Mouse (Mus musculus): ENCODE results near the gene Reps1. TPM values are rescaled to one million over a fixed set of nuclear protein-coding genes. Genes with fewer than 3 reads are reported as not detected.

Reps1 gene
- total and polyA plus RNA-seq, 3 experiments = 37.6 to 124 (median 45.8) TPM

DNA sequence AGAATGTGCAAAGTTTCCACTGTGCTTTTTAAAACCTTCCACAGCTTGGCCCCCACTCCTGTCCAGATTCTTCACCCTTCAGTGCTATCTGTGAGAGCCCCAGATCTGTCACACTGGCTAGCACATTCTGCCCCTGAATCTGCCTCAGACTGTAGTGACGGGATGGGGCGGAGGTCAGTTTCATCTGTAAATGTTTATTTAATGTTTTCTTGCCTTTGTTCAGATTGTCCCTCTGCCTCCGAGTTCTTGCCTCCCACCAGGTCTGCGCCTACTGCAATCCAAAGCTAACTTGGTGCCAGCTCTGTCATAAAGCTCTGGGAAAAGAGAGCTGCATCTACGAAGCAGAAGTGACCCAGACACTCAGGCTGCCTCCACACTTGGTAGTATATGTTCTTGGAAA lies 18.8 kb upstream of the Reps1 start:
- ATAC-seq (ENCODE audit: extremely low read depth, insufficient number of reproducible peaks, low FRiP score, poor library complexity, severe bottlenecking) = no peak
- Histone ChIP-seq H3K27me3 (ENCODE audit: insufficient read depth, low read length) (peaks cover 24% of the 10 kb centered on the region), H3K36me3 (replicated peaks) (no peaks in the 10 kb centered on the region), H3K4me1 (ENCODE audit: insufficient read depth, low read depth, low read length) (no peaks in the 10 kb centered on the region), H3K4me3 (ENCODE audit: low read depth, low read length) (no peak overlapping the region), H3K9me3 (replicated peaks) (no peaks in the 10 kb centered on the region)
- TF ChIP-seq TAL1 (conservative IDR thresholded peaks at IDR 0.05; ENCODE audit: low read depth, low read length) = no peak
- no peak for TF ChIP-seq CTCF (IDR thresholded peaks at IDR 0.05; ENCODE audit: low read depth, low read length)
- TF ChIP-seq POLR2AphosphoS5 (IDR thresholded peaks at IDR 0.05; ENCODE audit: insufficient replicate concordance, low read depth, low read length) = no peak
- TF ChIP-seq GATA1 (IDR thresholded peaks at IDR 0.05; ENCODE audit: borderline replicate concordance, low read length) = no peak
- TF ChIP-seq GATA2 (IDR thresholded peaks at IDR 0.05; ENCODE audit: borderline replicate concordance, low read depth, low read length) = no peak
- DNase-seq (ENCODE audit: low spot score) = no peak

DNA sequence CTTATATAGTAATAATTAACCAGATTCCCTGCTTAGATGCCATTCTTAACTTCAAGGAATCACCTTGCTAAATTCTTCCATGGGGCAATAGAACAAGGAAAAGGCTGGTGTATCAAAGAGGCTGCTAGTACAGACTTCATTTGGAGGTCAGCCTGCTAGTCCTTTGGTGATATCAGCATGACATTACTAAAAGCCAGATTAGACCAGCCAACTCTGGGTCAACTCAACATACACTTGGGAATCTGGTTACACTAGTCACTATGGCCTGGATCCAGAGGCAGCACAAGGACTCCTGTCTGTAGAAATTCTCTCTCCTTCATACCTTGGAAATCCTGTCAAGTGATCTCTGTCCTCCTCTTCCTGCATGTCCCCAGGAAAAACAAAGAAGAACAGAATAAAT lies 9.3 kb upstream of the Reps1 start:
- DNase-seq (ENCODE audit: low spot score) = no peak
- Histone ChIP-seq H3K27me3 (ENCODE audit: insufficient read depth, low read length) (peaks cover 21% of the 10 kb centered on the region), H3K4me3 (ENCODE audit: low read depth, low read length) (no peak overlapping the region), H3K36me3 (replicated peaks) (no peaks in the 10 kb centered on the region), H3K4me1 (ENCODE audit: insufficient read depth, low read depth, low read length) (0 out of 2 replicates have a peak, but pooled peaks cover 2% of the 10 kb centered on the region), H3K9me3 (replicated peaks) (no peaks in the 10 kb centered on the region)
- no peak for TF ChIP-seq CTCF (IDR thresholded peaks at IDR 0.05; ENCODE audit: low read depth, low read length)
- no peak for TF ChIP-seq GATA2 (IDR thresholded peaks at IDR 0.05; ENCODE audit: borderline replicate concordance, low read depth, low read length)
- TF ChIP-seq GATA1 (IDR thresholded peaks at IDR 0.05; ENCODE audit: borderline replicate concordance, low read length) = no peak
- TF ChIP-seq POLR2AphosphoS5 (IDR thresholded peaks at IDR 0.05; ENCODE audit: insufficient replicate concordance, low read depth, low read length) = no peak
- TF ChIP-seq TAL1 (conservative IDR thresholded peaks at IDR 0.05; ENCODE audit: low read depth, low read length) = no peak
- ATAC-seq (ENCODE audit: extremely low read depth, insufficient number of reproducible peaks, low FRiP score, poor library complexity, severe bottlenecking) = no peak

- H3K4me1 ChIP-seq (ENCODE audit: insufficient read depth, low read depth, low read length) = 0 out of 2 replicates have a peak, but pooled peaks cover 2% of the 10 kb centered on the region
- TF ChIP-seq GATA1 (IDR thresholded peaks at IDR 0.05; ENCODE audit: borderline replicate concordance, low read length) (no peak), CTCF (IDR thresholded peaks at IDR 0.05; ENCODE audit: low read depth, low read length) (no peak), POLR2AphosphoS5 (IDR thresholded peaks at IDR 0.05; ENCODE audit: insufficient replicate concordance, low read depth, low read length) (no peak), GATA2 (IDR thresholded peaks at IDR 0.05; ENCODE audit: borderline replicate concordance, low read depth, low read length) (no peak), TAL1 (conservative IDR thresholded peaks at IDR 0.05; ENCODE audit: low read depth, low read length) (no peak)
- peaks cover 21% of the 10 kb centered on the region for H3K27me3 ChIP-seq (ENCODE audit: insufficient read depth, low read length)
- ATAC-seq (ENCODE audit: extremely low read depth, insufficient number of reproducible peaks, low FRiP score, poor library complexity, severe bottlenecking) = no peak
- no peaks in the 10 kb centered on the region for H3K36me3 ChIP-seq (replicated peaks)
- no peak overlapping the region for H3K4me3 ChIP-seq (ENCODE audit: low read depth, low read length)
- H3K9me3 ChIP-seq (replicated peaks) = no peaks in the 10 kb centered on the region
- DNase-seq (ENCODE audit: low spot score) = no peak
These were observed 8.1 kb upstream of the Reps1 start for GRCm38 (mm10) chr10:18047380-18048146.

DNA sequence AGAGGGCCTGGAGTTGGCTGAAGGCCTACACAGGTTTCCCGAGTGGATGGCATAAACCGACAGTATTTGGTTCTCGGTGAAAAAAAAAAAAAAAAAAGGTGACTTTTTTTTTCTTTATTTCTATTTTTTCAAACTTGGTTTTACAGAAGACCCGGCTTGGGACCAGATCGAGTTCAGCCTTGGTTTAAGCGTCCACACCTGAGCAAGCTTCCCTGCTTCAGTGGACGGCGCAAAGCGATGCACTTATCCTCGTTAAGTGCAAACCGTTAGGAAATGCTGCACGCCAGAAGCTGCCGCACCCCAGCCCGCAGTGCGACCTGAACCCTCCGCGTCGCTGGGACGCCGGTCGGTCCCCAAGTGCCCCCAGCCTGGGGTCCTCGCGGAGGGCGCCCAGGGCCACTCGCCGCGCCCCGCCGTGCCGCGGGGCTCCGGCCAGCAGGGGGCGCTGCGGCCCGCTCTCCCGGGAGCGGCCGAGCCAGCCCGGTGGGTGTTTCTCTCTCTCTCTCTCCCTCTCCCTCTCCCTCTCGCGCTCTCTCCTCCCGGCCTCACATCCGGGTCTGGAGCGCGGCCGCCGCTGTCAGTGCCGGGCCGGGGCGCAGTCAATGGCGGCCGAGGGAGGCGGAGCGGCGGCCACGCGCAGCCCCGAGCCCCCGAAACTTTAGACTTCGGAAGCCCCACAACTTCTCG lies 509 bp upstream of the Reps1 start:
- Histone ChIP-seq H3K9me3 (replicated peaks) (no peaks in the 10 kb centered on the region), H3K27me3 (ENCODE audit: insufficient read depth, low read length) (no peaks in the 10 kb centered on the region; the same call in 1 of the 2 replicates), H3K4me1 (ENCODE audit: insufficient read depth, low read depth, low read length) (peaks cover 28% of the 10 kb centered on the region), H3K4me3 (ENCODE audit: low read depth, low read length) (peak overlapping the region; percentile 92), H3K36me3 (replicated peaks) (peaks cover 14% of the 10 kb centered on the region)
- DNase-seq (ENCODE audit: low spot score) (peak; percentile 88), ATAC-seq (ENCODE audit: extremely low read depth, insufficient number of reproducible peaks, low FRiP score, poor library complexity, severe bottlenecking) (peak; percentile 92)
- TF ChIP-seq CTCF (IDR thresholded peaks at IDR 0.05; ENCODE audit: low read depth, low read length) (peak; percentile 57), GATA1 (IDR thresholded peaks at IDR 0.05; ENCODE audit: borderline replicate concordance, low read length) (no peak)

GRCm38 (mm10) chr10:18056391-18056745 lies 707 bp downstream of the Reps1 start:
- DNase-seq (ENCODE audit: low spot score) (no peak), ATAC-seq (ENCODE audit: extremely low read depth, insufficient number of reproducible peaks, low FRiP score, poor library complexity, severe bottlenecking) (no peak)
- Histone ChIP-seq H3K4me3 (ENCODE audit: low read depth, low read length) (peak overlapping the region; percentile 92), H3K36me3 (replicated peaks) (peaks cover 15% of the 10 kb centered on the region), H3K9me3 (replicated peaks) (no peaks in the 10 kb centered on the region), H3K27me3 (ENCODE audit: insufficient read depth, low read length) (no peaks in the 10 kb centered on the region; the same call in 1 of the 2 replicates), H3K4me1 (ENCODE audit: insufficient read depth, low read depth, low read length) (peaks cover 31% of the 10 kb centered on the region)
- TF ChIP-seq CTCF (IDR thresholded peaks at IDR 0.05; ENCODE audit: low read depth, low read length) (no peak), GATA2 (IDR thresholded peaks at IDR 0.05; ENCODE audit: borderline replicate concordance, low read depth, low read length) (no peak), POLR2AphosphoS5 (IDR thresholded peaks at IDR 0.05; ENCODE audit: insufficient replicate concordance, low read depth, low read length) (no peak), TAL1 (conservative IDR thresholded peaks at IDR 0.05; ENCODE audit: low read depth, low read length) (no peak), GATA1 (IDR thresholded peaks at IDR 0.05; ENCODE audit: borderline replicate concordance, low read length) (no peak)

DNA sequence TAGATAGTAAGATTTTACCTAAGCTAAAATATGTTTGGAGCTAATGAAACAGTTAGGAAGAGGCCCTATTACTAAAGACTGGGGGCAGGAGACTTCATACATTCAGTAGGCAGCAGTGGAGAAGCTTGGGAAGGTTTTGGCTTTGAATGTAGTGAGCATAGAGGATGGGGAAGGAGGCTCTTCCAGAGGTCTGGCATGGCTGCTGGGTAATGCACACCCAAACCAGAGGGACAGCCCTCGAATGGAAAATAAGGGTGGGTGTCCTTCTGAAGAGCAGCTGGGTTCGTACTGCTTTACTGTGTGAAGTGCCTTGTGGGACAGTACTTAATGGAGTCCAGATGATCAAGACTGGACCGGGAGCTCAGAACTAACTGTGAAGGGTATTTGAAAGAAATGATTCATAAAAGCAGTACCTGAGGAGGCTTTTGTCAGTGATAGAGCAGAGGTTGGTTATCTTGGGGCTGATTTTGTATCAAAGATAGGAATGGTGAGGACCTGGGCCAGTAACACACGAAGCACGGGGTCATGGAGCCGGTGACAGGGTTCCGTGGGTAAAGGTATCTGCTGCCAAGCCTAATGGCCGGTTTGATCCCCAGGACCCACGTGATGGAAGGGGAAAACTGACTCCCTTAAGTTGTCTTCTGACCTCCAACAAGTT lies 3.1 kb downstream of the Reps1 start:
- no peaks in the 10 kb centered on the region for H3K9me3 ChIP-seq (replicated peaks)

More for the DNA sequence above, 3.1 kb downstream of the Reps1 start:
- no peak for ATAC-seq (ENCODE audit: extremely low read depth, insufficient number of reproducible peaks, low FRiP score, poor library complexity, severe bottlenecking)
- DNase-seq (ENCODE audit: low spot score) = no peak
- Histone ChIP-seq H3K27me3 (ENCODE audit: insufficient read depth, low read length) (no peaks in the 10 kb centered on the region), H3K4me1 (ENCODE audit: insufficient read depth, low read depth, low read length) (peaks cover 34% of the 10 kb centered on the region), H3K36me3 (replicated peaks) (peaks cover 21% of the 10 kb centered on the region), H3K4me3 (ENCODE audit: low read depth, low read length) (no peak overlapping the region)
- no peak for TF ChIP-seq GATA1 (IDR thresholded peaks at IDR 0.05; ENCODE audit: borderline replicate concordance, low read length)
- no peak for TF ChIP-seq TAL1 (conservative IDR thresholded peaks at IDR 0.05; ENCODE audit: low read depth, low read length)
- no peak for TF ChIP-seq CTCF (IDR thresholded peaks at IDR 0.05; ENCODE audit: low read depth, low read length)
- TF ChIP-seq GATA2 (IDR thresholded peaks at IDR 0.05; ENCODE audit: borderline replicate concordance, low read depth, low read length) = no peak
- TF ChIP-seq POLR2AphosphoS5 (IDR thresholded peaks at IDR 0.05; ENCODE audit: insufficient replicate concordance, low read depth, low read length) = no peak
